Mouse (Mus musculus) layer of hippocampus, adult 9-10 months (tissue): ENCODE results near the gene Gse1.

ENCODE experiments used
- DNase-seq: peaks from one replicate; pipeline ENCODE4 v3.0.0; 2022; ENCODE audit warnings: low spot score

Gene Gse1

GRCm38 (mm10) chr8:120404609-120405036, 176.4 kb downstream of the Gse1 start:
- DNase-seq, result no peak

- no peak for DNase-seq
These were observed 177.9 kb downstream of the Gse1 start for GRCm38 (mm10) chr8:120406008-120406632.

DNA sequence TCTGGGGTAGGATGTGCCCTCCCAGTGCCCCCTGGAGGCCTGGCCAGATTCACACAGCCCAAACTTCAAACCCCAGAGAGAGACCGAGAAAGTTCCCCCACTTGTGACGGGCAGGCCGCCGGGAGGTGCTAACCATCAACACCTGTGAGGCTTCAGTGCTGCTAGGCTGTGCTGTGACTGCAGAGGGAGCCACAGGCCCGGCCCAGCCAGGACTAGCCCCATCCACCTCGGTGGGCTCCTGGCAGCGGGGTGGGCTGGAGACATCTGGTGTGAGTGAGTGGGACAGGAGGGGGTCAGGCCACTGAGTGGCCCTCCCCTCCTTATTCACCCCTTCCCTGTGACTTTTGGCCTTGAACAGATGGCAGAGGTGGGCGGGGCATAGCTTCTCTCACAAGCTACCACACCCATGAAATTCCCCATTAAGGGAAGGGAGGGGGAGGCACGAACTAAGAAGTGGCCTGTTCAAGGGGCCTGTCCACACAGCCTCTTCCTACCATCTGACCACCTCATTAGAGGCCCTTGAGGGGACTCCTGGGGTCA, 179.5 kb downstream of the Gse1 start:
- DNase-seq, result no peak

DNA sequence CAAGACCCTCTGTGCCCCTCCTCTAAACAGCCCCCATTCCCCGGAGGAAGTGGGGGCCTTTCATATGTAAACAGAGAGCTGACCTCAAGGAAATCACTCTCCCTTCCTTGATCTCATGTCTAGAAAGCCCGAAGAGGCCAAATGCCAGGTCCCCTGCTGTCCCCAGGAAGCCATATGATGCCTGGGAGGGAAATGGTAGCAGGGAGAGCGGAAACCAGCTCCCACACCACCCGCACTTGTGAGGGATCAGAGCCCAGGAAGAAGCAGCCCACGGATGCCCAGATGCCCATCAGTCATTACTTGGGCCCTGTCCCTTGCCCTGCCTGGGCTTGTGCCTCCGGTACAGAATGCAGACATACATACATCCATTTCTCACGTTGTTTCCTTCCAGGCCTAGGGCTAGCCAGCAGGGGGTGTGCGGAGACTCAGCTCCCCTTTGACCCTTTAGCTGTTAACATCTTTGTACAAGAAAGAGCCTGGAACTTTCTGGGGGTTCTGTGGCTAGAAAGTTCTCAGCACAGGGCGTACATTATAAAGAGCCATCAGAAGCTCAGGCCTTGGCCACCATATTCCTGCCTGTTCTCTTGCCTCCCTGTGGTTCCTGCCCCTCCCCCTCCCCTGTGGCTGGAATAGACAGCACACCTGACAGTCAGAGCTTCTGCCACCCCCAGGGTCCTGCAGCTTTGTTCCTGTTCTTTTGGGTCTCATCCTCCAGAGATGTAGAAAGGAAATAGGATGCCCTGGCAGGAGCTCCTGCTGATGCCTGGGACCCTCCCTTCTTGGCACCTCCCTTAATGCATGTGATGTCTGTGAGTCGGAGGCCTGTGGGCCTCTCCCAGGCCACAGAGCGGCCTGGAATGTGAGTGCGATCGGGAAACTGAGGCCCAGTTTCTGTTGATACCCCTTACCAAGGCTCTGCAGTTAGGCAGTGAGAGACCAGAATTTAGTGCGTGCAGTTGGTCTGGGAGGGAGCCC, 180.3 kb downstream of the Gse1 start:
- no peak for DNase-seq

- DNase-seq, result no peak
These were observed 181.2 kb downstream of the Gse1 start for GRCm38 (mm10) chr8:120409371-120410013.

GRCm38 (mm10) chr8:120411059-120411458, 182.8 kb downstream of the Gse1 start:
- DNase-seq, result no peak

GRCm38 (mm10) chr8:120411862-120412261, 183.6 kb downstream of the Gse1 start:
- DNase-seq, result no peak

DNA sequence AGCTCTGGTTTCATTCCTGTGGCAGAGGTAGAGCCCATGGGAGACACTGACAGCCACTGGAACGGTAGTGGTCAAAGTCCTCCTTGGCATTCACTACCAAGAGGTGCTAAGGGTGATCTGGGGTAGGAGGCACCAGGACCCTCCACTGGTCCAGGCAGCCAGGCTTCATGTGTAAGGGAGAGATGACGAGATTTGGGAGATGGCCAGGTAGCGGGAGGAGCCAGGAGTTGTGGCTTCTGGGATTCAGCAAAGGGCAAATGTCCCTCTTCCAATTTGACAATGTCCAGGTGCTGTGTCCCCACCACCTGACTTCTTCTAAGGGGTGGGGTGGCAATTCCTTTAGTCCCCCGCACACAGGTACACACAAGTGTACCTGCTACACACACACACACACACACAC, 184.1 kb downstream of the Gse1 start:
- no peak for DNase-seq

DNA sequence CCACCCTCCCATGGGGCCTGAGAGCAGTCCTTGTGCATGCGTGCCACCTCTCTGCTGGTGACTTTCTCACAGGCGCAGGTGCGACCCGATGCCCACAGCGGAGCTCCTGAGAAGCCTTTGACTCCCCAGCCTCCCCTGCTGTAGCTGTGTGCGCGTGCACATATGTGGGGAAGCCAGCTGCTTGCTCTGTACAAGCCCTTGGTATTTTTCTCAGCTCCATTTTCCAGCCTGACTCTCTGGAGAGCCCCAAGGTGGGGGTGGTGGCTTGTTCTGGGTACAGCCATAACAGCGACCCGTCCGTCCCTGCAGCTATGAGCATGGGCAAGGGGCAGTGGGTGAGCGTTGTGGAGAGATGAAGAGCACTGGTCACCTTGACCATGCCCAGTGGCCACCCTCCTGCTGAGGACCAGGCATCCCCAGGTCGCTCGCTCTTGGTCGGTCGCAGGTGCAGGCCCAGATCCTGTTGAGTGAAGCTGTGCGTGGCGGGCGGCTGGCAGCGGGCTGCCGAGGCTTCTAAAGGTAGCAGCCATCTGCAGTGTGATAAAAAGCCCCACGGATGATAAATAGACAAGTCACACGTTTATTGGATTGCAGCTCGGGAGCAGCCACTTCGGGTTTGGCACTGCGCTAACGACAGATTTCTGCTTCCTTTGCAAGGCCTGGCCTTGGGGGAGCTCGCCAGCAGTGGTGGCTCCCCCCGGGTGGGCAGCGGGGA, 184.8 kb downstream of the Gse1 start:
- DNase-seq, result peak; percentile 33

DNA sequence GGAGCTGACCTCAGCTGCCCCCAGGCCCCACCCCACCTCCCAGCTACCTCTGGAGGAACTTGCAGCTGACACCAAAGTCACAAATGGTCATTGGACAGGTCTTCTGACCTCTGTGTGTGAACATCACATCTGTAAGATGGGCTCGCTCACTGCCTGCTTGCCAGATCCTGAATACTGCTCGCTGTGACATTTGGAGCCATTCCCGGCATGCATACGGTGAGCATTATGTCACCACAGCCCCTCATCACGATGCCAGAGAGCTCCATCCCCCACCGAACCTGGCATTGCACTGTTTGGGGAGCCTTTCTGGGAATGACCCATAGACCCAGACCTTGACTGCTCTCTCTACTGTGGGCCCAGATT, 185.4 kb downstream of the Gse1 start:
- no peak for DNase-seq

GRCm38 (mm10) chr8:120414216-120414615, 186.0 kb downstream of the Gse1 start:
- no peak for DNase-seq

- no peak for DNase-seq
These were observed 187.2 kb downstream of the Gse1 start for GRCm38 (mm10) chr8:120415474-120415873.

GRCm38 (mm10) chr8:120416173-120416521, 187.9 kb downstream of the Gse1 start:
- DNase-seq, result no peak

GRCm38 (mm10) chr8:120416522-120417394, 188.5 kb downstream of the Gse1 start:
- peak; percentile 33 for DNase-seq

GRCm38 (mm10) chr8:120418188-120418587, 189.9 kb downstream of the Gse1 start:
- no peak for DNase-seq

GRCm38 (mm10) chr8:120419675-120420074, 191.4 kb downstream of the Gse1 start:
- no peak for DNase-seq

DNA sequence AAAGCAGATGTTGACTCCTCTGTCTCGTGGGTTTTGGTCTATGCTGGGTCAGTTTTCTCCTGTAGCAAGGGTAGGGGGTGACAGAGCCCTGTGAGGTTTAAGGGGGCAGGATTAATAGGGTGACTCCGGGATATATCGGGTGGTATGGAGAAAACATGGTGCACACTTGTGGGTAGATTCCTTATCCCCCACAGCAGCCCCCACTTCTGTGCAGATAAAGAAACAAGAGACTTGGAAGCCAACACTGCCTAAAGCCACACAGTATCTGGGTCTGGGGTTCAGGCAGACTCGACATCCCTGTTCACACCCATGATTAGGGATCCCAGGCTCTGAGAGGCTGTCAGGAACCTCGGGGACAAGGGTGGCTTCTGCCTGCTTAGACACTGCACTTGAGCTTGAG, 192.0 kb downstream of the Gse1 start:
- no peak for DNase-seq

GRCm38 (mm10) chr8:120421638-120422037, 193.4 kb downstream of the Gse1 start:
- no peak for DNase-seq

GRCm38 (mm10) chr8:120422236-120422635, 194.0 kb downstream of the Gse1 start:
- no peak for DNase-seq

DNA sequence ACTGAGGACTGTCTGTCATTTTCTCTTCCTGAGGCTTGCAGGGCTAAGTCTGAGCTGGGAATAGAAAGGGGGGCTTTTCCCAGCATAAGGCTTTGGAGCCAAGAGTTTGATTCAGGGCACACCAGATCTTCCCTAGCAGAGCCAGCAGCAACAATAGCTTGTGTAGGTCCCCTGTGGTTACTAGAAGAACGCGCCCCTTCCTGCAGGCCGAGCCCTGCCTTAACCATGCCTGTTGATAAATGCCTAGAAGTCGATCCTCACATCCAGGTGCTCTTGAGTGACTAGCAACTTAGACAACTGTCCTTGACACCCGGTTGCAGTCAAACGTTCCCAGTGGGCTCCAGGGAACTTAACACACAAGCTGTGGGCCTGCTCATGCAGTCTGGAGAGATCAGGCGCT, 195.3 kb downstream of the Gse1 start:
- no peak for DNase-seq

- DNase-seq, result no peak
These were observed 196.6 kb downstream of the Gse1 start for GRCm38 (mm10) chr8:120424829-120425198.
